Mouse (Mus musculus): ENCODE results near the gene Gabarapl2. TPM values are rescaled to one million over a fixed set of nuclear protein-coding genes. Genes with fewer than 3 reads are reported as not detected.

The Gabarapl2 gene
- polyA plus RNA-seq (2017; shearing (Covaris generic)), result 100 to 1,000 TPM; 290 to 365 TPM

GRCm38 (mm10) chr8:111940171-111941100 lies at the start of gene Gabarapl2:
TSS of gene Gabarapl2 (plus strand) at chr8:111940703.

GRCm38 (mm10) chr8:111909621-111910450 lies 30.7 kb upstream of the Gabarapl2 start, which contains the start of gene Chst5:
TSS of gene Chst5 (minus strand) at chr8:111910447.

GRCm38 (mm10) chr8:111933348-111934076 lies 7.0 kb upstream of the Gabarapl2 start, which contains the start of gene Tmem231:
TSS of gene Tmem231 (minus strand) at chr8:111933881.

GRCm38 (mm10) chr8:111992013-111992702 lies 51.7 kb downstream of the Gabarapl2 start, which contains the start of gene Adat1:
TSS of gene Adat1 (minus strand) at chr8:111992302.

Other genes starting within 250 kb of the Gabarapl2 start
- 1 to 10 TPM in 1 of 2 experiments, not detected in 1; 1.5 TPM for gene Ctrb1, start 249.7 kb upstream of the Gabarapl2 start, polyA plus RNA-seq (2017; shearing (Covaris generic))
- 1 to 10 TPM; 2.3 to 9.2 TPM for gene Bcar1, start 196.9 kb upstream of the Gabarapl2 start, polyA plus RNA-seq (2017; shearing (Covaris generic))
- gene Cfdp1, start 86.4 kb upstream of the Gabarapl2 start, polyA plus RNA-seq (2017; shearing (Covaris generic)), result 100 to 1,000 TPM in 1 of 2 experiments, 10 to 100 TPM in 1; 85.8 to 104 TPM
- gene Tmem170, start 64.0 kb upstream of the Gabarapl2 start, polyA plus RNA-seq (2017; shearing (Covaris generic)), result 1 to 10 TPM; 1.2 to 1.7 TPM
- gene Chst5, start 30.3 kb upstream of the Gabarapl2 start, polyA plus RNA-seq (2017; shearing (Covaris generic)), result under 1 TPM in 1 of 2 experiments, not detected in 1; 0.81 TPM
- 1 to 10 TPM; 2.4 to 3.3 TPM for gene Tmem231, start 6.8 kb upstream of the Gabarapl2 start, polyA plus RNA-seq (2017; shearing (Covaris generic))
- 1 to 10 TPM; 9.2 to 9.3 TPM for gene Adat1, start 51.6 kb downstream of the Gabarapl2 start, polyA plus RNA-seq (2017; shearing (Covaris generic))
- 100 to 1,000 TPM in 1 of 2 experiments, 10 to 100 TPM in 1; 88.5 to 100 TPM for gene Kars, start 70.6 kb downstream of the Gabarapl2 start, polyA plus RNA-seq (2017; shearing (Covaris generic))
- 10 to 100 TPM; 30.2 to 30.5 TPM for gene Terf2ip, start 70.7 kb downstream of the Gabarapl2 start, polyA plus RNA-seq (2017; shearing (Covaris generic))
- 1 to 10 TPM in 1 of 2 experiments, under 1 TPM in 1; 0.72 to 1.2 TPM for gene Gm6793, start 74.3 kb downstream of the Gabarapl2 start, polyA plus RNA-seq (2017; shearing (Covaris generic))

Measured in inflammation-experienced regulatory T-cells (primary cell).